Mouse (Mus musculus) embryonic facial prominence, embryonic 15.5 days (tissue): ENCODE measurements around the gene AA986860. TPM values are rescaled to one million over a fixed set of nuclear protein-coding genes. Genes with fewer than 3 reads are reported as not detected.

Experiments
- ATAC-seq: fragments of 200-750 bp; cut with Nextera tagmentation; 2 replicates; pipeline ENCODE4 v1.8.0; 2017; ENCODE audit warnings: low read depth, moderate TSS enrichment; ENCODE audit not compliant: insufficient number of reproducible peaks, low FRiP score, low TSS enrichment
- H3K27ac ChIP-seq: fragments of 300-500 bp; sonication (generic); replicated peaks from 2 replicates; pipeline ENCODE4 v1.5.1; 2015; ENCODE audit warnings: mild to moderate bottlenecking, inconsistent platforms
- H3K27me3 ChIP-seq: fragments of 300-500 bp; sonication (generic); 2 replicates; pipeline ENCODE4 v1.6.1; 2015; ENCODE audit warnings: inconsistent platforms
- H3K36me3 ChIP-seq: fragments of 300-500 bp; sonication (generic); 2 replicates; pipeline ENCODE4 v1.6.1; 2015; ENCODE audit warnings: mild to moderate bottlenecking, inconsistent platforms
- H3K4me1 ChIP-seq: fragments of 300-500 bp; sonication (generic); 2 replicates; pipeline ENCODE4 v1.6.1; 2015; ENCODE audit warnings: inconsistent platforms
- H3K4me2 ChIP-seq: fragments of 300-500 bp; sonication (generic); replicated peaks from 2 replicates; pipeline ENCODE4 v1.6.1; 2015; ENCODE audit warnings: mild to moderate bottlenecking, inconsistent platforms
- H3K4me3 ChIP-seq: fragments of 300-500 bp; sonication (generic); replicated peaks from 2 replicates; pipeline ENCODE4 v1.5.1; 2015; ENCODE audit warnings: mild to moderate bottlenecking, inconsistent platforms
- H3K9ac ChIP-seq: fragments of 300-500 bp; sonication (generic); 2 replicates; pipeline ENCODE4 v1.6.1; 2015; ENCODE audit warnings: inconsistent platforms
- H3K9me3 ChIP-seq: fragments of 300-500 bp; sonication (generic); replicated peaks from 2 replicates; pipeline ENCODE4 v1.6.1; 2016; ENCODE audit warnings: inconsistent platforms
- WGBS: fragments of 180-500 bp; shearing (Covaris S2); methylation state at CpG from one replicate; pipeline ENCODE4 v1.1.7; 2015; 5-methylcytosine and 5-hydroxymethylcytosine counted together
- polyA plus RNA-seq: library from polyadenylated mRNA; unstranded; fragments of >200 nt; fragmentation: Nextera tagmentation; extraction: Ambion mirVana; gene quantifications from 2 replicates; pipeline ENCODE4 v1.2.1, GENCODE M21; 2015

AA986860 gene
- polyA plus RNA-seq, 1 experiment from 2014 or later: 14.3 TPM

GRCm38 (mm10) chr1:130776645-130777044 is 44.9 kb downstream of the AA986860 start:
- ATAC-seq: no peak
- Histone ChIP-seq H3K36me3 (no peaks in the 10 kb centered on the region), H3K4me3 (no peak overlapping the region), H3K9ac (no peak overlapping the region), H3K27ac (no peak overlapping the region), H3K4me2 (no peak overlapping the region), H3K27me3 (no peaks in the 10 kb centered on the region), H3K4me1 (no peaks in the 10 kb centered on the region), H3K9me3 (no peaks in the 10 kb centered on the region)
- WGBS: 76% methylated on average over 1 of the region's 1 CpGs

GRCm38 (mm10) chr1:130779867-130780266 is 48.1 kb downstream of the AA986860 start:
- H3K9me3 ChIP-seq: no peaks in the 10 kb centered on the region
- H3K9ac ChIP-seq: no peak overlapping the region
- no peaks in the 10 kb centered on the region for H3K36me3 ChIP-seq
- H3K27me3 ChIP-seq: no peaks in the 10 kb centered on the region
- no peak for ATAC-seq
- H3K4me1 ChIP-seq: no peaks in the 10 kb centered on the region
- H3K4me3 ChIP-seq: no peak overlapping the region
- 78% methylated on average over 3 of the region's 3 CpGs for WGBS
- H3K4me2 ChIP-seq: no peak overlapping the region
- H3K27ac ChIP-seq: no peak overlapping the region

- ATAC-seq: no peak
- Histone ChIP-seq H3K36me3 (no peaks in the 10 kb centered on the region), H3K4me2 (no peak overlapping the region), H3K4me1 (no peaks in the 10 kb centered on the region), H3K9me3 (no peaks in the 10 kb centered on the region), H3K4me3 (no peak overlapping the region), H3K27ac (no peak overlapping the region), H3K27me3 (no peaks in the 10 kb centered on the region), H3K9ac (no peak overlapping the region)
- WGBS: 19% methylated on average over 4 of the region's 4 CpGs
Observed at GRCm38 (mm10) chr1:130784054-130784453, 52.3 kb downstream of the AA986860 start.

- ATAC-seq: no peak
- Histone ChIP-seq H3K4me1 (no peaks in the 10 kb centered on the region), H3K9me3 (no peaks in the 10 kb centered on the region), H3K27me3 (no peaks in the 10 kb centered on the region), H3K36me3 (no peaks in the 10 kb centered on the region), H3K4me2 (no peak overlapping the region), H3K27ac (no peak overlapping the region), H3K4me3 (no peak overlapping the region), H3K9ac (no peak overlapping the region)
- WGBS: 39% methylated on average over 4 of the region's 4 CpGs
Observed at GRCm38 (mm10) chr1:130787001-130787400, 55.2 kb downstream of the AA986860 start.

GRCm38 (mm10) chr1:130789512-130790451 is 58.0 kb downstream of the AA986860 start:
- no peaks in the 10 kb centered on the region for H3K27me3 ChIP-seq
- ATAC-seq: no peak; the same call in 1 of the 2 replicates
- H3K9me3 ChIP-seq: no peaks in the 10 kb centered on the region
- no peaks in the 10 kb centered on the region for H3K36me3 ChIP-seq
- no peak overlapping the region for H3K27ac ChIP-seq
- WGBS: 54% methylated on average over 3 of the region's 3 CpGs
- H3K4me1 ChIP-seq: no peaks in the 10 kb centered on the region
- no peak overlapping the region for H3K4me3 ChIP-seq
- H3K4me2 ChIP-seq: no peak overlapping the region
- no peak overlapping the region for H3K9ac ChIP-seq

Other genes with a start within 250 kb of the AA986860 start
- not detected in 2 replicates for gene Zp3r, start 102.4 kb upstream of the AA986860 start, polyA plus RNA-seq
- not detected in 2 replicates for gene C4bp, start 70.3 kb upstream of the AA986860 start, polyA plus RNA-seq
- not detected in 2 replicates for gene Gm29427, start 16.2 kb upstream of the AA986860 start, polyA plus RNA-seq
- 11.8 and 14.9 TPM in 2 replicates for gene Yod1, start 14.6 kb upstream of the AA986860 start, polyA plus RNA-seq
- gene Pfkfb2, start 2.7 kb upstream of the AA986860 start, polyA plus RNA-seq: 9.2 and 10.1 TPM in 2 replicates
- gene Fcamr, start 68.9 kb downstream of the AA986860 start, polyA plus RNA-seq: 0.62 and 0.67 TPM in 2 replicates
- gene Pigr, start 94.7 kb downstream of the AA986860 start, polyA plus RNA-seq: 0.08 TPM in 2 replicates
- not detected in 2 replicates for gene Fcmr, start 133.7 kb downstream of the AA986860 start, polyA plus RNA-seq
- not detected in 2 replicates for gene Il24, start 155.5 kb downstream of the AA986860 start, polyA plus RNA-seq
- not detected in 2 replicates for gene Il20, start 179.5 kb downstream of the AA986860 start, polyA plus RNA-seq
- gene Il19, start 208.1 kb downstream of the AA986860 start, polyA plus RNA-seq: not detected in 2 replicates